In genomic region chr13:81937061-81937460, GRCm38 (mm10) we compare ENCODE assay signal across 27 mouse cellular contexts.
DNase-seq lines count a peak whose midpoint lies in the region; ATAC-seq and TF ChIP-seq lines count a peak whose summit lies in the region.
"Had no signal": no experiment of that assay in that cellular context is flagged by ENCODE, and none has a peak within 500 bp of the region (broad histone marks: within the 10 kb centered on the region; RNA-seq: fewer than 3 reads in every experiment).

No protein-coding gene starts in this region.

- H3K4me1 ChIP-seq in forebrain, embryonic 14.5 days (ENCODE audit: control insufficient read depth, insufficient read depth, low read length), result no peaks in the 10 kb centered on the region
- no peaks in the 10 kb centered on the region for H3K4me1 ChIP-seq in forebrain, embryonic 11.5 days (replicated peaks; ENCODE audit: control insufficient read depth, insufficient read depth, low read length)
- peaks cover 5% of the 10 kb centered on the region; the same call in 1 of the 2 replicates for H3K4me1 ChIP-seq in heart, embryonic 10.5 days
- H3K4me1 ChIP-seq in liver, embryonic 12.5 days, result no peaks in the 10 kb centered on the region
- H3K4me1 ChIP-seq: heart, embryonic 13.5 days; hindbrain, embryonic 13.5 days had no signal

- TF ChIP-seq POLR2A in brain, embryonic 14.5 days (IDR thresholded peaks at IDR 0.05; ENCODE audit: borderline replicate concordance, extremely low read depth, insufficient read depth, insufficient read length, poor library complexity, severe bottlenecking), result no peak

- H3K27ac ChIP-seq in forebrain, embryonic 14.5 days (ENCODE audit: low read depth, low read length), result no peak overlapping the region
- H3K27ac ChIP-seq in forebrain, embryonic 11.5 days (ENCODE audit: low read depth, low read length), result no peak overlapping the region
- H3K27ac ChIP-seq in heart, embryonic 10.5 days, result peak overlapping the region; percentile 44; the same call in 1 of the 2 replicates
- no peak overlapping the region for H3K27ac ChIP-seq in liver, embryonic 12.5 days
- H3K27ac ChIP-seq: gastrocnemius, adult 2 months; heart, embryonic 13.5 days; hindbrain, embryonic 13.5 days; hindbrain, postnatal 0 days had no signal

- H3K4me3 ChIP-seq in forebrain, embryonic 14.5 days (ENCODE audit: low read depth, low read length), result no peak overlapping the region
- no peak overlapping the region for H3K4me3 ChIP-seq in forebrain, embryonic 11.5 days (ENCODE audit: low read depth, low read length)
- no peak overlapping the region for H3K4me3 ChIP-seq in heart, embryonic 10.5 days
- no peak overlapping the region for H3K4me3 ChIP-seq in liver, embryonic 12.5 days
- H3K4me3 ChIP-seq: gastrocnemius, adult 2 months; heart, embryonic 13.5 days; hindbrain, embryonic 13.5 days had no signal

- no peak overlapping the region for H3K4me2 ChIP-seq in forebrain, embryonic 14.5 days (ENCODE audit: low read length)
- H3K4me2 ChIP-seq in forebrain, embryonic 11.5 days (ENCODE audit: low read depth, low read length, severe bottlenecking), result no peak overlapping the region
- H3K4me2 ChIP-seq in liver, embryonic 12.5 days, result no peak overlapping the region
- H3K4me2 ChIP-seq: heart, embryonic 13.5 days; hindbrain, embryonic 13.5 days had no signal

- no peak for TF ChIP-seq CTCF in brain, embryonic 14.5 days (IDR thresholded peaks at IDR 0.05; ENCODE audit: borderline replicate concordance, extremely low read depth, insufficient read depth, insufficient read length)

- H3K27me3 ChIP-seq in forebrain, embryonic 14.5 days (replicated peaks; ENCODE audit: control insufficient read depth, insufficient read depth, low read length), result no peaks in the 10 kb centered on the region
- H3K27me3 ChIP-seq in forebrain, embryonic 11.5 days (ENCODE audit: control insufficient read depth, insufficient read depth, low read length), result no peaks in the 10 kb centered on the region
- no peaks in the 10 kb centered on the region for H3K27me3 ChIP-seq in heart, embryonic 10.5 days (ENCODE audit: insufficient read depth, poor library complexity, severe bottlenecking)
- H3K27me3 ChIP-seq in liver, embryonic 12.5 days (replicated peaks), result no peaks in the 10 kb centered on the region
- H3K27me3 ChIP-seq: CH12.LX; heart, embryonic 13.5 days; hindbrain, embryonic 13.5 days had no signal

- WGBS in forebrain, embryonic 14.5 days, result 70% methylated on average over 3 of the region's 3 CpGs
- WGBS in forebrain, embryonic 11.5 days, result 63% methylated on average over 3 of the region's 3 CpGs
- WGBS in heart, embryonic 10.5 days, result 67% methylated on average over 3 of the region's 3 CpGs
- WGBS in liver, embryonic 12.5 days (ENCODE audit: insufficient replicate concordance), result 61% methylated on average over 3 of the region's 3 CpGs

- peak; percentile 20 for DNase-seq in forebrain, embryonic 14.5 days (ENCODE audit: low spot score)
- no peak for DNase-seq in forebrain, embryonic 11.5 days (ENCODE audit: low spot score)
- no peak for DNase-seq in heart, embryonic 10.5 days (ENCODE audit: low spot score)
- no peak for DNase-seq in heart, postnatal 25 days (ENCODE audit: low spot score)
- DNase-seq in brain, embryonic 14.5 days (ENCODE audit: low read depth), result peak; percentile 46
- DNase-seq in gastrocnemius, postnatal 4 days (ENCODE audit: low spot score in 2 of 2), result no peak
- DNase-seq: adrenal gland, adult 2 months; adrenal gland, postnatal 14 days; B cell, adult 2 months; cerebellum, adult 11-12 months; cerebellum, adult 8-10 months; cerebellum, postnatal 14 days; gastrocnemius, adult 2 months; gastrocnemius, postnatal 14 days; heart, adult 18-20 months; heart, postnatal 14 days; kidney, adult 18-20 months; kidney, adult 9 months had no signal

- H3K36me3 ChIP-seq in forebrain, embryonic 14.5 days (ENCODE audit: control insufficient read depth, insufficient read depth, low read length), result no peaks in the 10 kb centered on the region
- no peaks in the 10 kb centered on the region for H3K36me3 ChIP-seq in forebrain, embryonic 11.5 days (ENCODE audit: control insufficient read depth, insufficient read depth, low read length)
- H3K36me3 ChIP-seq in heart, embryonic 10.5 days, result no peaks in the 10 kb centered on the region
- H3K36me3 ChIP-seq in liver, embryonic 12.5 days, result no peaks in the 10 kb centered on the region
- H3K36me3 ChIP-seq: G1E; heart, embryonic 13.5 days; hindbrain, embryonic 13.5 days had no signal

- no peak overlapping the region for H3K9ac ChIP-seq in forebrain, embryonic 14.5 days (ENCODE audit: low read length)
- no peak overlapping the region for H3K9ac ChIP-seq in forebrain, embryonic 11.5 days (ENCODE audit: low read length)
- H3K9ac ChIP-seq in liver, embryonic 12.5 days, result no peak overlapping the region
- H3K9ac ChIP-seq: heart, embryonic 13.5 days; hindbrain, embryonic 13.5 days had no signal

- peak; percentile 48; the same call in 1 of the 2 replicates for ATAC-seq in forebrain, embryonic 14.5 days
- ATAC-seq in forebrain, embryonic 11.5 days (replicated peaks; ENCODE audit: low FRiP score), result no peak
- no peak for ATAC-seq in liver, embryonic 12.5 days
- ATAC-seq: hindbrain, postnatal 0 days; inflammation-experienced regulatory T-cells, adult 6 months; intestine, embryonic 16.5 days; Patski had no signal

- intact Hi-C loops in heart, postnatal 25 days (cut with DNase I), result loop anchor here (10.0 kb wide), 1 partner anchor 132 kb away; no protein-coding TSS in a partner anchor

- H3K9me3 ChIP-seq in forebrain, embryonic 14.5 days (replicated peaks; ENCODE audit: control insufficient read depth, low read length), result no peaks in the 10 kb centered on the region
- no peaks in the 10 kb centered on the region for H3K9me3 ChIP-seq in forebrain, embryonic 11.5 days (ENCODE audit: control insufficient read depth, low read length)
- no peaks in the 10 kb centered on the region for H3K9me3 ChIP-seq in heart, embryonic 10.5 days
- H3K9me3 ChIP-seq in liver, embryonic 12.5 days (replicated peaks), result no peaks in the 10 kb centered on the region
- H3K9me3 ChIP-seq: G1E; heart, embryonic 13.5 days; hindbrain, embryonic 13.5 days had no signal

Comparison
In these comparisons a context has a peak if more than half of its experiments do, and no peak if none do; other contexts are left out.
1. DNase-seq: peak in forebrain, embryonic 14.5 days (single experiment) and brain, embryonic 14.5 days (single experiment); none in forebrain, embryonic 11.5 days (single experiment), heart, embryonic 10.5 days (single experiment), heart, postnatal 25 days (single experiment) and gastrocnemius, postnatal 4 days (0 of 2).